16 mouse cellular contexts compared by ENCODE assay signal in the genomic region with DNA sequence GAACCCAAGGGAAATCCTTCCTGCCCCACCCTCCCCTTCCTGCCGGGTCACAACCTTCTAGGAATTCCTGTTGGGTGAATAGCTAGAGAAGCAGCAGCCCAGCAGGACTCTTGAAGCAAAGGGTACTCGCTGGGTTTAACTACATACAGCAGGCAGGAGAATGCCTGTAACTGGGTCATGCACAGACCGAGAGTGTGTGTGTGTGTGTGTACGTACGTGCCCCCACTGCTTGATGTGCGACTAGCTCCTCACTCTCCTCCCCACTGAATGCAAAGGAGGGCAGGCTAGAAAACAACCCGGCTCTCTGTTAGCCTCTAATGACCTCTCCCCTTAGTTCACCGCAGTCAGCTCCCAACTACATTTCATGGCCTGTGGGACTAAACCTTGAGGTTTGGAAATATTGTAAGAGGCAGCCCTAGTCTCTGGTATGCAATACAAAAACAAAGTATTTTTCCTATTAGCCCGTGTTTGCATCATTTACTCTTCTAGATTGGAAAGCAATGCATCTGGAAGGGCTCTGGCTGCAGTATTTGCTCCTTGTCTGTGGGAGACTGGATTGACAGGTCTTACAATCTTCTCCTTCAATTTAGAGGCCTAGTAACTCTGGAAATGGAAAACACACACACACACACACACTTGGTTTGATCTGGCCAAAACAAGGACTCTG. TPM values are rescaled to one million over a fixed set of nuclear protein-coding genes. Genes with fewer than 3 reads are reported as not detected.
A peak's percentile ranks its signal among the peaks of the same experiment; 100 is the strongest.
DNase-seq lines count a peak whose midpoint lies in the region; ATAC-seq and TF ChIP-seq lines count a peak whose summit lies in the region.
"Had no signal": no experiment of that assay in that cellular context is flagged by ENCODE, and none has a peak within 500 bp of the region (broad histone marks: within the 10 kb centered on the region; RNA-seq: fewer than 3 reads in every experiment).

No protein-coding gene starts in this region.

- H3K27me3 ChIP-seq in kidney, adult 2 months (replicated peaks; ENCODE audit: control insufficient read depth, insufficient read depth, low read length) = no peaks in the 10 kb centered on the region
- no peaks in the 10 kb centered on the region for H3K27me3 ChIP-seq in limb, embryonic 11.5 days (ENCODE audit: control insufficient read depth, insufficient read depth, low read length)
- H3K27me3 ChIP-seq: forebrain, embryonic 12.5 days; liver, embryonic 15.5 days had no signal

- 65% methylated on average over 9 of the region's 9 CpGs for WGBS in kidney, adult 2 months
- 88% methylated on average over 9 of the region's 9 CpGs for WGBS in limb, embryonic 11.5 days

- TF ChIP-seq CTCF in gastrocnemius, adult 2 months (IDR thresholded peaks at IDR 0.05) = no peak
- TF ChIP-seq CTCF in kidney, adult 2 months (conservative IDR thresholded peaks at IDR 0.05; ENCODE audit: insufficient read depth, insufficient read length, low read depth, low read length) = no peak
- no peak for TF ChIP-seq CTCF in cortical plate, adult 2 months (IDR thresholded peaks at IDR 0.05; ENCODE audit: extremely low read depth, insufficient read depth, low read length)

- no peak for DNase-seq in gastrocnemius, adult 2 months
- no peak for DNase-seq in gastrocnemius, postnatal 4 days (ENCODE audit: low spot score in 2 of 2)
- peak; percentile 7 for DNase-seq in kidney, adult 2 months
- no peak for DNase-seq in kidney, adult 11 months
- no peak for DNase-seq in limb, embryonic 11.5 days (ENCODE audit: low spot score)
- DNase-seq in T-cell, adult 2 months (ENCODE audit: low spot score) = no peak
- no peak for DNase-seq in testis, postnatal 14 days (ENCODE audit: low spot score)
- DNase-seq: adrenal gland, postnatal 14 days; cerebellum, postnatal 10 days; kidney, adult 9 months; left cerebral cortex, postnatal 4 days had no signal

- intact Hi-C loops in gastrocnemius, adult 2 months (cut with DNase I) = no loop called here

- no peak for ATAC-seq in limb, embryonic 11.5 days (ENCODE audit: insufficient number of reproducible peaks, low FRiP score, low TSS enrichment, low read depth)

- peak overlapping the region; percentile 48 for H3K27ac ChIP-seq in gastrocnemius, adult 2 months
- no peak overlapping the region for H3K27ac ChIP-seq in kidney, adult 2 months (ENCODE audit: insufficient read depth, low read depth, low read length)
- H3K27ac ChIP-seq in cortical plate, adult 2 months (ENCODE audit: insufficient read depth, low read length) = no peak overlapping the region
- H3K27ac ChIP-seq in limb, embryonic 11.5 days (replicated peaks; ENCODE audit: low read depth, low read length) = 0 out of 2 replicates have a peak overlapping the region, but pooled peaks have one; percentile 33
- H3K27ac ChIP-seq: forebrain, embryonic 12.5 days; liver, embryonic 15.5 days had no signal

- no peak overlapping the region for H3K4me3 ChIP-seq in gastrocnemius, adult 2 months
- H3K4me3 ChIP-seq in kidney, adult 2 months (ENCODE audit: insufficient read depth, low read depth, low read length) = no peak overlapping the region
- H3K4me3 ChIP-seq in cortical plate, adult 2 months (ENCODE audit: insufficient read depth, low read length) = no peak overlapping the region
- no peak overlapping the region for H3K4me3 ChIP-seq in limb, embryonic 11.5 days (ENCODE audit: low read depth, low read length)
- H3K4me3 ChIP-seq: forebrain, embryonic 12.5 days; liver, embryonic 15.5 days had no signal

- no peak for TF ChIP-seq POLR2A in kidney, adult 2 months (IDR thresholded peaks at IDR 0.05; ENCODE audit: low read depth, low read length)
- TF ChIP-seq POLR2A in cortical plate, adult 2 months (IDR thresholded peaks at IDR 0.05; ENCODE audit: extremely low read depth, insufficient read depth, low read length) = peak; percentile 30; the same call in 1 of the 2 replicates

- H3K9ac ChIP-seq in limb, embryonic 11.5 days (ENCODE audit: low read length) = no peak overlapping the region
- H3K9ac ChIP-seq: forebrain, embryonic 12.5 days; liver, embryonic 15.5 days had no signal

- H3K36me3 ChIP-seq in kidney, adult 2 months (ENCODE audit: control insufficient read depth, insufficient read depth, low read length) = peaks cover 19% of the 10 kb centered on the region
- H3K36me3 ChIP-seq in limb, embryonic 11.5 days (ENCODE audit: control insufficient read depth, insufficient read depth, low read length) = peaks cover 24% of the 10 kb centered on the region

- no peak overlapping the region for H3K4me2 ChIP-seq in limb, embryonic 11.5 days (ENCODE audit: low read depth, severe bottlenecking)
- H3K4me2 ChIP-seq: forebrain, embryonic 12.5 days; heart, embryonic 11.5 days; liver, embryonic 15.5 days; midbrain, embryonic 11.5 days had no signal

- H3K9me3 ChIP-seq in limb, embryonic 11.5 days (ENCODE audit: control insufficient read depth, low read length) = no peaks in the 10 kb centered on the region
- H3K9me3 ChIP-seq: forebrain, embryonic 12.5 days; liver, embryonic 15.5 days had no signal

- peaks cover 14% of the 10 kb centered on the region for H3K4me1 ChIP-seq in kidney, adult 2 months (ENCODE audit: control insufficient read depth, insufficient read depth, low read length)
- H3K4me1 ChIP-seq in cortical plate, adult 2 months (ENCODE audit: control insufficient read depth, insufficient read depth, low read length) = peaks cover 1% of the 10 kb centered on the region; the same call in 1 of the 2 replicates
- H3K4me1 ChIP-seq in limb, embryonic 11.5 days (ENCODE audit: control insufficient read depth, insufficient read depth, low read length) = peaks cover 11% of the 10 kb centered on the region

RNA-seq across cellular contexts. Expression of a gene that starts 6.0 kb away (rescaled TPM):
- 1,000 to 10,000 TPM; 2,736 to 3,418 TPM for total RNA-seq in gastrocnemius, adult 2 months (2021)
- 1,000 to 10,000 TPM; 1,578 to 1,616 TPM for total RNA-seq in gastrocnemius, postnatal 4 days (2021)
- polyA plus RNA-seq in kidney, adult 2 months (2012; rRNA removed) = 502 TPM in 2 replicates
- polyA plus RNA-seq in cortical plate, adult 2 months (2012; rRNA removed) = 660 and 673 TPM in 2 replicates
- 461 and 472 TPM in 2 replicates for polyA plus RNA-seq in limb, embryonic 11.5 days (2014; fragmentation: Nextera tagmentation; extraction: Ambion mirVana)

RNA-seq across cellular contexts. Expression of a gene that starts 53.1 kb away (rescaled TPM):
- total RNA-seq in gastrocnemius, adult 2 months (2021) = 1 to 10 TPM; 6.0 to 6.4 TPM
- total RNA-seq in gastrocnemius, postnatal 4 days (2021) = 10 to 100 TPM; 13.5 to 15.0 TPM
- polyA plus RNA-seq in kidney, adult 2 months (2012; rRNA removed) = 8.6 and 9.8 TPM in 2 replicates
- 26.6 and 28.9 TPM in 2 replicates for polyA plus RNA-seq in cortical plate, adult 2 months (2012; rRNA removed)
- polyA plus RNA-seq in limb, embryonic 11.5 days (2014; fragmentation: Nextera tagmentation; extraction: Ambion mirVana) = 5.4 and 6.5 TPM in 2 replicates

RNA-seq across cellular contexts. Expression of a gene that starts 53.5 kb away (rescaled TPM):
- 10 to 100 TPM; 12.4 to 13.0 TPM for total RNA-seq in gastrocnemius, adult 2 months (2021)
- 10 to 100 TPM; 15.9 to 16.7 TPM for total RNA-seq in gastrocnemius, postnatal 4 days (2021)
- polyA plus RNA-seq in kidney, adult 2 months (2012; rRNA removed) = 6.2 and 7.4 TPM in 2 replicates
- 14.8 and 15.3 TPM in 2 replicates for polyA plus RNA-seq in cortical plate, adult 2 months (2012; rRNA removed)
- 24.5 and 25.8 TPM in 2 replicates for polyA plus RNA-seq in limb, embryonic 11.5 days (2014; fragmentation: Nextera tagmentation; extraction: Ambion mirVana)

Comparison
In these comparisons a context has a peak if more than half of its experiments do, and no peak if none do; other contexts are left out.
1. H3K27ac ChIP-seq: peak in gastrocnemius, adult 2 months (single experiment) and limb, embryonic 11.5 days (single experiment); none in kidney, adult 2 months (single experiment) and cortical plate, adult 2 months (single experiment).